Mouse (Mus musculus): ENCODE measurements around the gene Ccdc50. TPM values are rescaled to one million over a fixed set of nuclear protein-coding genes. Genes with fewer than 3 reads are reported as not detected.

The Ccdc50 gene
- polyA plus RNA-seq, 1 experiment from 2014 or later = 21.3 TPM

DNA sequence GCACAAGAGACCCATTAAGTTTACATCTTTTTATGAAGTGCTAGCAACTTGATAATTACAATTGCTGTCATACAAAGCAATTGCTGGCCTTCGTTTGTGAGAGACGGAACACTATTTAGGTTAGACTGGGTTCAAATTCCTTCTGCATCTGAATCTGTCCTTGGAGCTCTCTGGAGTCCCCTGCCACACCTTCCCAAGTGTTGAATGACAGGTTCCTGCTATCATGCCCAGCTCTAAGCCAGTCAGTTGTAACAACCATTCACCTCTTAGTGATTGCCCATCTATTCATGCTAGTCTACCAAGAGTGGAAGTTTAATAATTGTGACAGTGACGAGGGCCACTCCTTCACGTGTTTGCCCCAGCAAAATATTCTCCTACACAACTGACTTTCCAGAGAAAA, 6.5 kb upstream of the Ccdc50 start:
- TF ChIP-seq CTCF (IDR thresholded peaks at IDR 0.05; ENCODE audit: low read depth) (no peak), EP300 (optimal IDR thresholded peaks at IDR 0.05) (no peak)
- no peak for ATAC-seq (ENCODE audit: low FRiP score, low TSS enrichment)
- H3K9ac ChIP-seq (ENCODE audit: low read length) = no peak overlapping the region
- no peak for DNase-seq (ENCODE audit: low spot score)
- H3K4me2 ChIP-seq (replicated peaks; ENCODE audit: low read depth) = no peak overlapping the region
- 77% methylated on average over 4 of the region's 4 CpGs for WGBS
- H3K36me3 ChIP-seq (ENCODE audit: control insufficient read depth, insufficient read depth, low read length) = no peaks in the 10 kb centered on the region
- no peaks in the 10 kb centered on the region for H3K4me1 ChIP-seq (replicated peaks; ENCODE audit: control insufficient read depth, insufficient read depth)
- no peak overlapping the region for H3K27ac ChIP-seq (replicated peaks)
- H3K9me3 ChIP-seq (ENCODE audit: control insufficient read depth, low read length) = no peaks in the 10 kb centered on the region
- H3K27me3 ChIP-seq (ENCODE audit: control insufficient read depth, insufficient read depth, low read length) = no peaks in the 10 kb centered on the region
- H3K4me3 ChIP-seq (ENCODE audit: low read depth, low read length) = no peak overlapping the region

DNA sequence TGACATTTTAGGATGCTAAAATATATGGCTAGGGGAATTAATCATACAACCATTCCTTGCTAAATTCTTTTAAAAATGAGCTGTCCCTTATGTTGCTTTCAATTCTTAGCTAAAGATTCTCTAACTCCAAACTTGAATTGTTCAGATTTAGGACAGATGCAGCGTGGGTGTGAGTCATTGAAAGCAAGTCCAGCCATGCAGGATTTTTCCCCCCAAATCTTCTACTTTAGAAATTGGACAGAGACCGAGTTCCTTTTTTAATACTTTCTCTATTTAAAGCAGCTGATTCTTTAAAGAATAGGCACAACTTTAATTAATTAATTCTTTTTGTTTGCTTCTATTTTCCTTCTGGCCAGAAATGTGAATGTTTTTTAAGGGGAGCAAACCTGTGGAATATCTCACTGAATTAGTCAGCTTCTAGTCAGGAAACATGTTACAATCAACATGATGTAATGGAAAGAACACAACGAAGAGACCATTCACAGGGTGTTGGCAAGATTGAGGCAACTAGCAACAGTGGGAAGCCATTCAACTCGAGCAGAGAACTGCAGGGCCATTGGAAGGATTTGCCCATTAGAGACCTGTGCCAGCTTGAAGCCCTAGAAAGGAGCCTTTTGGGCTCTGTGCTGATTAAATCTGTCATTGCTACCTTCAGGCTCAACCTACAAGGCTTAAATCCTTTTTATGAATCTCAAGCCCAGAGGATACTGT, 3.6 kb upstream of the Ccdc50 start:
- no peak overlapping the region for H3K9ac ChIP-seq (ENCODE audit: low read length)
- WGBS = 50% methylated on average over 4 of the region's 4 CpGs
- no peak overlapping the region for H3K4me2 ChIP-seq (replicated peaks; ENCODE audit: low read depth)
- ATAC-seq (ENCODE audit: low FRiP score, low TSS enrichment) = no peak
- no peaks in the 10 kb centered on the region for H3K9me3 ChIP-seq (ENCODE audit: control insufficient read depth, low read length)
- DNase-seq (ENCODE audit: low spot score) = no peak
- no peak overlapping the region for H3K27ac ChIP-seq (replicated peaks)
- H3K27me3 ChIP-seq (ENCODE audit: control insufficient read depth, insufficient read depth, low read length) = no peaks in the 10 kb centered on the region
- H3K4me3 ChIP-seq (ENCODE audit: low read depth, low read length) = no peak overlapping the region
- TF ChIP-seq CTCF (IDR thresholded peaks at IDR 0.05; ENCODE audit: low read depth) (no peak), EP300 (optimal IDR thresholded peaks at IDR 0.05) (no peak)
- no peaks in the 10 kb centered on the region; the same call in 1 of the 2 replicates for H3K4me1 ChIP-seq (replicated peaks; ENCODE audit: control insufficient read depth, insufficient read depth)
- no peaks in the 10 kb centered on the region for H3K36me3 ChIP-seq (ENCODE audit: control insufficient read depth, insufficient read depth, low read length)

DNA sequence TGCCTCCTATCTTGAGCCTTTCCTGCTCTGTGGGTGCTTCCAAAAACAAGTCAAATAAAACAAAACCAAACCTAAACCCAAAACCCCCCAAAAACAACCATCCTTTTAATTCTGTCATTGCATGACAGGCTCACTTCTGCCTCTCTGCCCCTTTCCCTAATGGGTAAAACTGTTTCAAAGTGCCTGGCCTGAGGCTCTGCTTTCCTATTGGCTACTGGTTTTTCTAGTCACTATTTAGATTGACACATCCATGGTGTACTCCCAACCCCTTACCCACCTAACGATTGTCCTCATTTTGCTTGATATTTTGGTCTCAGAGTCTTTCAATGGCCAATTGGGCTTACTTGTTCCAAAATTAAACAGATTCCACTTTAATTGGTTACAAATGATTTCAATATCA, 3.0 kb upstream of the Ccdc50 start:
- no peak for DNase-seq (ENCODE audit: low spot score)
- TF ChIP-seq EP300 (optimal IDR thresholded peaks at IDR 0.05) (no peak), CTCF (IDR thresholded peaks at IDR 0.05; ENCODE audit: low read depth) (no peak)
- WGBS = 79% methylated on average over 1 of the region's 1 CpGs

DNA sequence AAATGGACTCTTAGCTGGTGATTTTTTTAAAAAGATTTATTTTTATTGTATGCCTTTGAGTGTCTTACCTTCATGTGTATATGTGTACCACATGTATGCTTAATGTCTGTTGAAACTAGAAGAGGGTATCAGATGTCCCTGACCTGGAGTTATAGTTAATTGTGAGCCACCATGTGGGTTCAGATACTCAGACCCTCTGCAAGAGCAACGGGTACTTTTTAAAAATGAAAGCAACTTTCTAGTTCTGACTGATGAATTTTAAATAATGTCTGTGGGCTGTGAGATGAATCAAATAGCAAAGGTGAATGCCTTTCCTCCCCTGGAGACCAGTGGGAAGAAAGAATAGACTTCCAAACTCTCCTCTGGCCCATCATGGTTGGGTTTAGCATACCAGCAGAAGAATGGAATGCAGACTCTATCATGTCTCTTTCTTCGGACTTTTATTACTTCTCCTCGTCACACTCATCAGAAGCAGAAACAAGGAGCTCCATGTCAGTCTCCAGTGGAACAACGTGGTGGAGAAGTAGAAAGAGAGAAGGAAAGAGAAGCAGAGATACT, 1.7 kb upstream of the Ccdc50 start:
- Histone ChIP-seq H3K9me3 (ENCODE audit: control insufficient read depth, low read length) (no peaks in the 10 kb centered on the region), H3K4me2 (replicated peaks; ENCODE audit: low read depth) (no peak overlapping the region), H3K9ac (ENCODE audit: low read length) (no peak overlapping the region), H3K4me3 (ENCODE audit: low read depth, low read length) (no peak overlapping the region), H3K4me1 (replicated peaks; ENCODE audit: control insufficient read depth, insufficient read depth) (peaks cover 2% of the 10 kb centered on the region; the same call in 1 of the 2 replicates), H3K27ac (replicated peaks) (no peak overlapping the region), H3K36me3 (ENCODE audit: control insufficient read depth, insufficient read depth, low read length) (no peaks in the 10 kb centered on the region), H3K27me3 (ENCODE audit: control insufficient read depth, insufficient read depth, low read length) (no peaks in the 10 kb centered on the region)
- 66% methylated on average over 4 of the region's 4 CpGs for WGBS
- no peak for ATAC-seq (ENCODE audit: low FRiP score, low TSS enrichment)
- TF ChIP-seq CTCF (IDR thresholded peaks at IDR 0.05; ENCODE audit: low read depth) (no peak), EP300 (optimal IDR thresholded peaks at IDR 0.05) (no peak)
- no peak for DNase-seq (ENCODE audit: low spot score)

More for the DNA sequence above, 3.0 kb upstream of the Ccdc50 start:
- Histone ChIP-seq H3K4me1 (replicated peaks; ENCODE audit: control insufficient read depth, insufficient read depth) (peaks cover 2% of the 10 kb centered on the region; the same call in 1 of the 2 replicates), H3K36me3 (ENCODE audit: control insufficient read depth, insufficient read depth, low read length) (no peaks in the 10 kb centered on the region), H3K27me3 (ENCODE audit: control insufficient read depth, insufficient read depth, low read length) (no peaks in the 10 kb centered on the region), H3K9me3 (ENCODE audit: control insufficient read depth, low read length) (no peaks in the 10 kb centered on the region), H3K27ac (replicated peaks) (no peak overlapping the region), H3K9ac (ENCODE audit: low read length) (no peak overlapping the region), H3K4me3 (ENCODE audit: low read depth, low read length) (no peak overlapping the region), H3K4me2 (replicated peaks; ENCODE audit: low read depth) (no peak overlapping the region)
- no peak for ATAC-seq (ENCODE audit: low FRiP score, low TSS enrichment)

DNA sequence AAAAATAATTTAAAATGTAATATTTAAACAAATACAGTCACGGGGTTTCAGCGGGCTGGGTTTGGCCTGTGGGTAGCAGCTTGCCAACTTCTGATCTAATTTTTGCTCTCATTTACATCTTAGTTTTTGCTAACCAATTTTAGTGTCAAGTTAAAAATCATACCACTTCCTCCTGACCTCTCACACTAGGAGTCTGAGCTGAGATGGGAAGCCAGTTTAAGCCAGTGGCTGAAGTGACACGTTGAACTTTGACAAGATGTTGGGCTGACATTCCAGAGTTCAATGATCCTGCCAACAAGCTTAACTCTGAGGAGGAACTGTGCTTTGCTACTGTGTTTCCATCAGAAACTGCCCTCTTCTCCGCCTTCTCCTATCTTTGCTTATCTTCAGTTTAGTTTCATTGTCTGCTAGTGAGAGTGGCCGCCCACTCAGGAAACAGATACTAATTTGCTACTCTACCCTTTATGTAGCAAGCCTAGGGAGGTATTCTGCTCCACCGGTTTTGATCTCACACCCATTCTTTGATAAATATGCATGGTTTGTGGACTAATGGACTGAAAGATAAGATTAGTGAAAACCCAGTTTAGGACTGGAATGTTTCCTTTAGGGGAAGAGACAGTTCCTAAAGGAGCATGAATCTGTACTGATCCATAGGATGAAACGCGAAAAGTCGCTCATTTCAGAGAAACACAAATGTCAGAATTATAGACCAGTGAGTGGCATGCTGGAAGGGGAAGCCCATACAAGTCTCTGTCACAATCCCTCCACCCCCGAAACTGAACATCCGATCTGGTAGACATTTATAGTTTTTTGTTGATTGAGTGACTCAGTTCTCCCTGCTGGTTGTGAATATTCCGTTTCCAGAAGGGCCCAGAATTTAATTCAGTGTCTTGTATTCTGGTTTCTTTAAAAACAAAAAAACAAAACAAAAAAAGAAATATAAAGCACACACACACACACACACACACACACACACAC, 746 bp upstream of the Ccdc50 start:
- WGBS = 27% methylated on average over 12 of the region's 12 CpGs
- H3K9ac ChIP-seq (ENCODE audit: low read length) = peak overlapping the region; percentile 99
- H3K4me3 ChIP-seq (ENCODE audit: low read depth, low read length) = peak overlapping the region; percentile 82
- peak overlapping the region; percentile 56 for H3K4me2 ChIP-seq (replicated peaks; ENCODE audit: low read depth)
- H3K9me3 ChIP-seq (ENCODE audit: control insufficient read depth, low read length) = no peaks in the 10 kb centered on the region
- TF ChIP-seq EP300 (optimal IDR thresholded peaks at IDR 0.05) (no peak), CTCF (IDR thresholded peaks at IDR 0.05; ENCODE audit: low read depth) (no peak)
- peaks cover 2% of the 10 kb centered on the region; the same call in 1 of the 2 replicates for H3K4me1 ChIP-seq (replicated peaks; ENCODE audit: control insufficient read depth, insufficient read depth)
- no peaks in the 10 kb centered on the region for H3K36me3 ChIP-seq (ENCODE audit: control insufficient read depth, insufficient read depth, low read length)
- no peaks in the 10 kb centered on the region for H3K27me3 ChIP-seq (ENCODE audit: control insufficient read depth, insufficient read depth, low read length)
- H3K27ac ChIP-seq (replicated peaks) = peak overlapping the region; percentile 98
- ATAC-seq (ENCODE audit: low FRiP score, low TSS enrichment) (peak; percentile 24; the same call in 1 of the 2 replicates), DNase-seq (ENCODE audit: low spot score) (peak; percentile 23)
